Mouse (Mus musculus) ES-E14 (cell line): ENCODE measurements around the gene Abca7. TPM values are rescaled to one million over a fixed set of nuclear protein-coding genes. Genes with fewer than 3 reads are reported as not detected.

Experiments
- DNase-seq: peaks from one replicate; pipeline ENCODE4 v3.0.0-alpha.2; 2013; ENCODE audit warnings: low read depth, low spot score
- H3K27ac ChIP-seq: 2 replicates; pipeline ENCODE4 v1.5.1; 2012; ENCODE audit warnings: low read depth, mild to moderate bottlenecking, low read length, moderate library complexity, mixed read lengths; ENCODE audit not compliant: poor library complexity, insufficient read depth, severe bottlenecking
- H3K36me3 ChIP-seq: 2 replicates; pipeline ENCODE4 v1.6.1; 2012; ENCODE audit warnings: mild to moderate bottlenecking, low read length, moderate library complexity, mixed read lengths; ENCODE audit not compliant: control insufficient read depth, poor library complexity, insufficient read depth, severe bottlenecking
- H3K4me1 ChIP-seq, 2 experiments: fragments of 150-350 bp in 1 of 2; sonication (generic) in 1 of 2; 2 replicates each; pipeline ENCODE4 v1.6.1; 2012; ENCODE audit warnings: low read length in 2 of 2, mild to moderate bottlenecking in 1 of 2, mixed read lengths in 1 of 2; ENCODE audit not compliant: control insufficient read depth in 2 of 2, insufficient read depth in 2 of 2, poor library complexity in 1 of 2
- H3K4me3 ChIP-seq, 2 experiments: fragments of 150-350 bp in 1 of 2; sonication (generic) in 1 of 2; 2 replicates each; pipeline ENCODE4 v1.5.1; 2012; ENCODE audit warnings: low read length in 2 of 2, low read depth in 1 of 2, mild to moderate bottlenecking in 1 of 2, mixed read lengths in 1 of 2; ENCODE audit not compliant: insufficient read depth in 1 of 2, poor library complexity in 1 of 2, severe bottlenecking in 1 of 2
- H3K9ac ChIP-seq: 2 replicates; pipeline ENCODE4 v1.6.1; 2012; ENCODE audit warnings: low read depth, mild to moderate bottlenecking, low read length, mixed read lengths; ENCODE audit not compliant: poor library complexity, insufficient read depth, severe bottlenecking
- H3K9me3 ChIP-seq: fragments of 150-350 bp; sonication (generic); 2 replicates; pipeline ENCODE4 v1.6.1; 2012; ENCODE audit warnings: low read depth, mild to moderate bottlenecking, low read length; ENCODE audit not compliant: control insufficient read depth, insufficient read depth
- CHD2 ChIP-seq: IDR thresholded peaks from 2 replicates; pipeline ENCODE4 v1.6.1; 2014; ENCODE audit warnings: mild to moderate bottlenecking, low read depth, low read length, inconsistent platforms
- HCFC1 ChIP-seq: IDR thresholded peaks from 2 replicates; pipeline ENCODE4 v1.6.1; 2012; ENCODE audit warnings: low read length, inconsistent platforms, borderline replicate concordance; ENCODE audit not compliant: insufficient read depth
- MAFK ChIP-seq: IDR thresholded peaks from 2 replicates; pipeline ENCODE4 v1.6.1; 2014; ENCODE audit warnings: mild to moderate bottlenecking, low read depth, low read length, inconsistent platforms; ENCODE audit not compliant: insufficient read depth
- ZC3H11A ChIP-seq: IDR thresholded peaks from 2 replicates; pipeline ENCODE4 v1.6.1; 2012; ENCODE audit warnings: low read depth, mild to moderate bottlenecking, inconsistent platforms, low read length, borderline replicate concordance
- ZNF384 ChIP-seq: IDR thresholded peaks from 2 replicates; pipeline ENCODE4 v1.6.1; 2012; ENCODE audit warnings: low read depth, low read length, inconsistent platforms
- in situ Hi-C, 2 experiments: fragments of 600-800 bp; cut with MboI; formaldehyde crosslinking; loops; one replicate each; pipeline ENCODE4 v1.15.1; 2025; ENCODE audit warnings: low sequenced_read_pairs in 2 of 2, inconsistent platforms in 1 of 2; ENCODE audit not compliant: unreplicated experiment in 2 of 2
- total RNA-seq: library from RNA; depleted of rRNA; stranded (reverse); fragments of 300-350 nt; gene quantifications from 2 replicates; pipeline ENCODE4 v1.2.3, GENCODE M21; 2012

The Abca7 gene
- total RNA-seq, 1 experiment = 8.8 TPM

DNA sequence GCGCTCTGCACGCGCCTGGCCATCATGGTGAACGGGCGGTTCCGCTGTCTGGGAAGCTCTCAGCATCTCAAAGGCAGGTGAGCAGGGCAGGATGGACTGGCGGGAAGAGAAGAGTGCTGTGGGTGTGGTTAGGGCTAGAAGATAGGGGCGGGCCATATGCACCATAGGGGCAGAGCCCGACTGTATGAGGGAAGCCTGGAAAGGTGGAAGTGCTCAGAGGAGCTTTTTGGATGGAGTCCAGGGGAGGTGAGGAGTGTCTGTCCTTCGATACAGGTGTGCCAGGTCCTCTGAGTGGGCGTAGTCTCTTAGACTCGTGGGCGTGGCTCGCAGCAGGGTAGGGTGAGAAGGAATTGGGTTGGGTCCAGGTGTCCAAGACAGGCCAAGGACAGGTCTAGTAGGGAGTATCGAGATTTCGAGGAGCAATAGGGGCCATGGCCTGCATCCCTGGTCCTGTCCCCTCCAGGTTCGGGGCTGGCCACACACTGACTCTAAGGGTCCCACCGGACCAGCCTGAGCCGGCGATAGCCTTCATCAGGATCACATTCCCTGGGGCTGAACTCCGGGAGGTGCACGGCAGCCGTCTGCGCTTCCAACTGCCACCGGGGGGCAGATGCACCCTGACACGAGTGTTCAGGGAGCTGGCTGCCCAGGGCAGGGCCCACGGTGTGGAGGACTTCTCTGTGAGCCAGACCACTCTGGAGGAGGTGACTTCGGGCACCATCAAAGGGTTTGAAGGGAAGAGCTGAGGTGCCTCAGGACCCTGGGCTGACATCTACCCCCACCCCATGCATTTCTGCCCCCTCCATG lies 18.4 kb downstream of the Abca7 start:
- H3K4me1 ChIP-seq = peaks cover 5 to 28% of the 10 kb centered on the region in 2 experiments
- no peak for DNase-seq

DNA sequence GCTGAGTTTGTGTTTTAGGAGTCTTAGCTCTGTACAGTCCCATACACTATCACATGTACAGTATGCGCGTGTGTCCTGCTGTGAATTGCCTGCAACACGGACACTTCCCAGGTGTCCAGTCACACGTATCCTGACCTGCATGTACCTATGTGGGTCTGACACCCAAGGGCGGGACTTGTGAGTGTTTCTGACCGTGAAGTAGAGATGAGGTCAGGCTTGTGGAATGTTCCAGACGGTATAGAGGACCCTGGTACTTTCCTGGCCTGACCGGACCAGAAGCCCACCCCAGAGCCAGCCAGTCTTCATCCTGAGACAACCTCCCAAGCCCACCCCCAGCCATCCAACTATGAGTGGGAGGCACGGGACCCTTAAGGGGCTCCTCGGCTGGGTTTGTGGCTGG lies 19.3 kb downstream of the Abca7 start:
- Histone ChIP-seq H3K4me3 (no peak overlapping the region), H3K9ac (no peak overlapping the region), H3K27ac (no peak overlapping the region), H3K4me1 (peaks cover 5 to 32% of the 10 kb centered on the region in 2 experiments), H3K36me3 (peaks cover 2% of the 10 kb centered on the region; the same call in 1 of the 2 replicates), H3K9me3 (no peaks in the 10 kb centered on the region)
- no peak for DNase-seq
- in situ Hi-C loops = no loop called here
- TF ChIP-seq ZC3H11A = no peak
- no peak for TF ChIP-seq ZNF384
- TF ChIP-seq HCFC1 = no peak
- TF ChIP-seq CHD2 = no peak
- TF ChIP-seq MAFK = no peak

More for the DNA sequence above, 18.4 kb downstream of the Abca7 start:
- Histone ChIP-seq H3K9me3 (no peaks in the 10 kb centered on the region), H3K36me3 (peaks cover 6% of the 10 kb centered on the region; the same call in 1 of the 2 replicates), H3K27ac (no peak overlapping the region), H3K4me3 (peak overlapping the region; percentile 22 to 36; a peak in 2 of 4 replicates), H3K9ac (no peak overlapping the region)
- TF ChIP-seq CHD2 (no peak), MAFK (no peak), ZC3H11A (no peak), ZNF384 (no peak), HCFC1 (no peak)
- in situ Hi-C loops = no loop called here

DNA sequence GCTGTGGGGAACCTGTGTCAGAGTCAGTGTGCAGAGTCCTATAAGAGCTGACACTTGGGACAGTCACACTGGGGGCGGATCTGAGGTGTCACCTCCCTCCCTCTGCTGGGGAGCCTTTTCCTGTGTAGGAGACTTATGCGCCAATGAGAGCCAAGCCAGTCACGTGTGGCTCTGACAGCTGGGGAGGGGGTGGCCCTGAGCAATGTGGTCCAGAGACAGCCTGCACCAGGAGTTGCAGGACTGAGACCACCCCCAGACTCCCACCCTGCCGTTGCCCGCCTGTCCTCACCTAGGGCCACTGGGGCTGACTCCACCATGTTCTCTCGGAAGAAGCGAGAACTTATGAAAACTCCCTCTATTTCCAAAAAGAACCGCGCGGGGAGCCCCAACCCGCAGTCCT lies 20.2 kb downstream of the Abca7 start, which contains the start of gene Arhgap45:
Arhgap45 (plus strand) TSS at position 143 of the 400 bp plus-strand sequence.
- H3K9me3 ChIP-seq = no peaks in the 10 kb centered on the region
- TF ChIP-seq CHD2 (no peak), ZC3H11A (no peak), HCFC1 (no peak), ZNF384 (no peak), MAFK (no peak)
- no peak within 1 kb of the TSS for H3K4me3 ChIP-seq
- in situ Hi-C loops = no loop called here
- peaks cover 5 to 40% of the 10 kb centered on the region in 2 experiments for H3K4me1 ChIP-seq
- DNase-seq = no peak
- H3K27ac ChIP-seq = no peak within 1 kb of the TSS
- no peak within 1 kb of the TSS for H3K9ac ChIP-seq
- H3K36me3 ChIP-seq = peaks cover 5% of the 10 kb centered on the region; the same call in 1 of the 2 replicates

DNA sequence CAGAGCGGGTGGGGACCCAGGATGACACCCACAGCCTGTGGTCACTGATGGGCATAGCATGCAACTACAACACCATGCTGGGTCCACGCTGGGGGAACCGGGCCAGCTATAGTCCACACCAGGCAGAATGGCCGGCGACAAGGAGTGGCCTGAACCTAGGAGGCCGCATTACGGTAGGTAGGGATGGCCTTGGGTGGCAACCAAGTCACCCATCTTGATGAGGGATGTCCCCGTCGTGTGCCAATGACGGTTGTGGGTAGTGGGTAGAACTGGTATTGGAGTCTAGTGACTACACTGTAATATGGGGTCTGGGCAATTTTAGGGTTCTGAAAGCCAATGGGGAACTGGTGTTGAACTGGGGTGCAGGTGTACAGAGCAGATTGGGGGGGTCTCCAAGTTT lies 20.6 kb downstream of the Abca7 start:
- peaks cover 5 to 41% of the 10 kb centered on the region in 2 experiments for H3K4me1 ChIP-seq
- DNase-seq = no peak
- no peaks in the 10 kb centered on the region for H3K9me3 ChIP-seq
- no peak overlapping the region for H3K27ac ChIP-seq
- H3K9ac ChIP-seq = no peak overlapping the region
- peaks cover 5% of the 10 kb centered on the region; the same call in 1 of the 2 replicates for H3K36me3 ChIP-seq
- TF ChIP-seq ZNF384 = no peak
- H3K4me3 ChIP-seq = no peak overlapping the region
- in situ Hi-C loops = no loop called here
